Mouse (Mus musculus) ES-E14 (cell line): ENCODE measurements around the gene Acvr1b.

Experiments
- CHD2 ChIP-seq: IDR thresholded peaks from 2 replicates; pipeline ENCODE4 v1.6.1; 2014; ENCODE audit warnings: mild to moderate bottlenecking, low read depth, low read length, inconsistent platforms
- MAFK ChIP-seq: IDR thresholded peaks from 2 replicates; pipeline ENCODE4 v1.6.1; 2014; ENCODE audit warnings: mild to moderate bottlenecking, low read depth, low read length, inconsistent platforms; ENCODE audit not compliant: insufficient read depth

- TF ChIP-seq CHD2, result no peak
- no peak for TF ChIP-seq MAFK
Measured at GRCm38 (mm10) chr15:101176795-101177691, 3.2 kb downstream of the Acvr1b start.
